Mouse (Mus musculus) layer of hippocampus, postnatal 10 days (tissue): ENCODE data around the gene Slc7a9. TPM values are rescaled to one million over a fixed set of nuclear protein-coding genes. Genes with fewer than 3 reads are reported as not detected.

Experiments
- total RNA-seq, 2 experiments: library from RNA; stranded (reverse); gene quantifications; 2 replicates each; pipeline ENCODE4 v1.2.3; 2021

Slc7a9 gene
- total RNA-seq, 2 experiments from 2014 or later = not detected

Other genes starting within 250 kb of the Slc7a9 start
- 10 to 100 TPM; 80.4 to 83.8 TPM for gene Lrp3, start 233.3 kb upstream of the Slc7a9 start, total RNA-seq
- 10 to 100 TPM; 24.7 to 28.2 TPM for gene Gpatch1, start 130.4 kb upstream of the Slc7a9 start, total RNA-seq
- 1 to 10 TPM; 2.1 to 2.4 TPM for gene Rhpn2, start 114.6 kb upstream of the Slc7a9 start, total RNA-seq
- 1 to 10 TPM; 7.4 to 8.5 TPM for gene Faap24, start 52.0 kb upstream of the Slc7a9 start, total RNA-seq
- gene Cep89, start 51.8 kb upstream of the Slc7a9 start, total RNA-seq = 10 to 100 TPM; 24.5 to 25.7 TPM
- gene Tdrd12, start 88.9 kb downstream of the Slc7a9 start, total RNA-seq = 1 to 10 TPM in 1 of 2 experiments, under 1 TPM in 1; 0.76 to 1.2 TPM
- gene Nudt19, start 107.5 kb downstream of the Slc7a9 start, total RNA-seq = 10 to 100 TPM; 63.4 to 77.1 TPM
- under 1 TPM; 0.62 to 0.87 TPM for gene Rgs9bp, start 136.8 kb downstream of the Slc7a9 start, total RNA-seq
- gene Ankrd27, start 137.4 kb downstream of the Slc7a9 start, total RNA-seq = 10 to 100 TPM; 40.1 to 46.4 TPM
- gene Pdcd5, start 198.7 kb downstream of the Slc7a9 start, total RNA-seq = 10 to 100 TPM; 96.9 to 98.5 TPM